Mouse (Mus musculus) ES-Bruce4 (cell line): ENCODE data around the gene Bmf.

Experiments
- CTCF ChIP-seq: IDR thresholded peaks from one replicate; pipeline ENCODE4 v1.8.1; 2011; ENCODE audit warnings: low read depth, low read length
- EP300 ChIP-seq: IDR thresholded peaks from 2 replicates; pipeline ENCODE4 v1.6.1; 2011; ENCODE audit warnings: low read depth, low read length; ENCODE audit not compliant: insufficient read depth
- POLR2A ChIP-seq: IDR thresholded peaks from one replicate; pipeline ENCODE4 v1.8.1; 2011; ENCODE audit warnings: low read length; ENCODE audit not compliant: insufficient read depth

DNA sequence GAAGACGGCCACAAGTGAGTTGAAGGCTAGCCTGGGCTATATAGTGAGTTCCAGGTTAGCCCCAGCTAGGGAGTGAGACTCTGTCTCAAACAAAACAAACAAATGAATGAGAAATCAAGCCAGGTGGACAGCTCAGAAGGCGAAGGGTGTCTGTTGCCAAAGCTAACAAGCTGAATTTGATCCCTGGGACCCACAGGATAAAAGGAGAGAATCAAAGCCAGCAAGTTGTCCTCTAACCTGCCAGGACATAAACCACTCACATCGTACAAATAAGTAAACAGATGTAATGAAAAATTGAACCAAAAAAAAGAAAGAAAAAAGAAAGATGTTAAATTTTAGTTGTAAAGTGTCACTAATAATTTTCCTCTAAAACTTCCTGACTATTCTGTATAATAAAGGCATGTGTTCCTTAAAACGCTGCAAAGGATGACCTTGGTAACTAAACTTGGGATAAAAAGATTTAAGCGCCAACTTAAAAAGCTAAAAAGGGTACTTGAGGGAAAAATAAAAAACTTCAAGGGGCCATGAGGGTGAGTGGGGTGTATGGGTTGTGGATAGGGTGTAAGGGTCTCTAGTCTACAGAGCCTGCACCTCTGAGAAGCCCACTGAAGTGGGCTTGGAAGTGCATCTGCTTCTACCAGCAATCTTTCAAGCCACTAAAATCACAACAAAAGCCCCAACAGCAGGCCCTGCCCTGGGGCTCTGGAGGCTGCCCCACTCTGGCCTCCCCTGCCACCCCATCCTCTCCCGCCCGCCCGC lies 39.6 kb downstream of the Bmf start:
- TF ChIP-seq CTCF (no peak), POLR2A (no peak), EP300 (no peak)
